Mouse (Mus musculus): ENCODE measurements at regions not wholly inside any gene's neighbourhood (a gene's known extent, or its start where the extent isn't known, plus 50 kb on each side); places are given as distances from the start of the nearest gene placed in this dataset.

GRCm38 (mm10) chr5:64401737-64402136, 245.6 kb downstream of the Tbc1d1 start:
- DNase-seq (ENCODE audit: low spot score): no peak

- no peak for DNase-seq (ENCODE audit: low spot score)
Measured at GRCm38 (mm10) chr5:64403077-64403981, 247.2 kb downstream of the Tbc1d1 start.

GRCm38 (mm10) chr5:64403982-64404345, 247.9 kb downstream of the Tbc1d1 start:
- no peak for DNase-seq (ENCODE audit: low spot score)

- no peak for DNase-seq (ENCODE audit: low spot score)
Measured at GRCm38 (mm10) chr5:64404512-64404911, 248.4 kb downstream of the Tbc1d1 start.

- no peak for DNase-seq (ENCODE audit: low spot score)
Measured at GRCm38 (mm10) chr5:64408938-64409337, 252.8 kb downstream of the Tbc1d1 start.

GRCm38 (mm10) chr5:64410621-64411020, 254.5 kb downstream of the Tbc1d1 start:
- DNase-seq (ENCODE audit: low spot score): no peak

- DNase-seq (ENCODE audit: low spot score): no peak
Measured at GRCm38 (mm10) chr5:64414519-64414918, 258.4 kb downstream of the Tbc1d1 start.

GRCm38 (mm10) chr5:64419395-64419794, 263.3 kb downstream of the Tbc1d1 start:
- DNase-seq (ENCODE audit: low spot score): no peak

- no peak for DNase-seq (ENCODE audit: low spot score)
Measured at GRCm38 (mm10) chr5:64422787-64423587, 266.9 kb downstream of the Tbc1d1 start.

GRCm38 (mm10) chr5:64428822-64429221, 272.7 kb downstream of the Tbc1d1 start:
- DNase-seq (ENCODE audit: low spot score): no peak

- no peak for DNase-seq (ENCODE audit: low spot score)
Measured at GRCm38 (mm10) chr5:64430501-64430900, 274.4 kb downstream of the Tbc1d1 start.

- DNase-seq (ENCODE audit: low spot score): no peak
Measured at GRCm38 (mm10) chr5:64431624-64432023, 275.5 kb downstream of the Tbc1d1 start.

- no peak for DNase-seq (ENCODE audit: low spot score)
Measured at GRCm38 (mm10) chr5:64433786-64434185, 277.7 kb downstream of the Tbc1d1 start.

- DNase-seq (ENCODE audit: low spot score): no peak
Measured at GRCm38 (mm10) chr5:64435491-64435890, 279.4 kb downstream of the Tbc1d1 start.

- DNase-seq (ENCODE audit: low spot score): no peak
Measured at GRCm38 (mm10) chr5:64435958-64436357, 279.9 kb downstream of the Tbc1d1 start.

- DNase-seq (ENCODE audit: low spot score): no peak
Measured at GRCm38 (mm10) chr5:64437720-64438119, 281.6 kb downstream of the Tbc1d1 start.

- DNase-seq (ENCODE audit: low spot score): no peak
Measured at GRCm38 (mm10) chr5:64438446-64439134, 282.5 kb downstream of the Tbc1d1 start.

GRCm38 (mm10) chr5:64447847-64448246, 291.7 kb downstream of the Tbc1d1 start:
- DNase-seq (ENCODE audit: low spot score): no peak

GRCm38 (mm10) chr5:64452668-64453334, 296.7 kb downstream of the Tbc1d1 start:
- DNase-seq (ENCODE audit: low spot score): no peak

GRCm38 (mm10) chr5:64459807-64460206, 303.7 kb downstream of the Tbc1d1 start:
- no peak for DNase-seq (ENCODE audit: low spot score)

- no peak for DNase-seq (ENCODE audit: low spot score)
Measured at GRCm38 (mm10) chr5:64460891-64461290, 304.8 kb downstream of the Tbc1d1 start.

- no peak for DNase-seq (ENCODE audit: low spot score)
Measured at GRCm38 (mm10) chr5:64461592-64461991, 305.5 kb downstream of the Tbc1d1 start.
